Mouse (Mus musculus): ENCODE results near the gene Gm21119.
"Not testable (repeated sequence)": the region's sequence is repeated elsewhere in the genome, so short reads cannot be mapped to it uniquely, and the experiment has no call there.

DNA sequence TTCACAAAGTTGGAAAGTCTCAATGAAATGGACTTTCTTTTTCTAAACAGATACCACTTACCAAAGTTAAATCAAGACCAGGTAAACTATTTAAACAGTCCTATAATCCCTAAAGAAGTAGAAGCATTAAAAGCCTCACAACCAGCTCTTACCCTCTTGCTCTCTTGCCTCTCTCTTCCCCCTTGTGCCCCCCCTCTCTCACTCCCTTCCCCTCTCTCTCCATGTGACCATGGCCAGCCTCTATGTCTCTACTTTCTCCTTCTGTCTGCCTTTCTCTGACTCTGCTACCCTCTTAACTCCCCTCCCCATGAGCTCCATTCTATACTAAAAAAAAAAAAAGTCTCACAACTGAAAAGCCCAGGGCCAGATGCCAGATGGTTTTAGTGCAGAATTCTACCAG lies 2.0 kb upstream of the Gm21119 start:
- TF ChIP-seq HCFC1 (IDR thresholded peaks at IDR 0.05; ENCODE audit: borderline replicate concordance, insufficient read depth, low read length); CHD2 (IDR thresholded peaks at IDR 0.05; ENCODE audit: low read depth, low read length): not testable (repeated sequence)

Data from ES-E14 (cell line).